Mouse (Mus musculus): Measurements from ENCODE around the gene Cyp20a1.
A peak's percentile ranks its signal among the peaks of the same experiment; 100 is the strongest.

Gene Cyp20a1

DNA sequence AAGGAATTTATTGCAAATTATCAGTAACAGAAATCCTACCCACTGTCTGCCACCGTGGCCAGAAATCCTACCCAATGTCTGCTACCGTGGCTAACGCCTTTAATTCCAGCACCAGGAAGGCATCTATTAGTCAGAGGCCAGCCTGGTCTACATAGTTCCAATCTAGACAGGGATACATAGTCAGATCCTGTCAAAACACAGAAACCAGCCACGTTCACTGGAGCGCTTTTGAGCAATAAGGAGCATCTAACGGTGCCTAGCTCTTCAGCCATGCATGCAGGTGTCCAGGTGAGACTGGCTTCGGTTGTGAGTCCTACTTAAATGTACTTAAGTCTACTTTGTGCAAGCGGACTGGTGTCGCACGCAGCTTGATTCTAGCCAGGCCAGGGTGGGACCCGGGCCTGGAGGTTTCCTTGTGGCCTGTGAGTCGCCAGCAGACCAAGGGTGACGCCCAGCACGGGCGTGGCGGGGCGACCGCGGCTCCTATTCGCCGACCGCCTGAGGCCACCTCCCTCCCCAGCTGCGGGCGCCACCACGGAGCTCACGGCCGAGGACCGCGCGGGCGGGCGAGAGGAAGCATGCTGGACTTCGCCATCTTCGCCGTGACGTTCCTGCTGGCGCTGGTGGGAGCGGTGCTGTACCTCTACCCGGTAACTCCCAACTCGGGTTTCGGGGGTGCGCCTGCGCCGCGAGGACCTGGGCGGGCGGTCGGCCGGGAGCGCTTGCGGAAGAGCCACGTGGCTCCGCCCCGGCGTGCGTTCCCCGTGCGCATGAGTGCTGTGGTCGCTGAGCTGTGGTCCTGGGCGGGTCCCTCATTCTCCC is at the start of gene Cyp20a1:
TSS of gene Cyp20a1 (plus strand) at position 516 of the 822 bp plus-strand sequence.
- peak; percentile 90 for DNase-seq

DNA sequence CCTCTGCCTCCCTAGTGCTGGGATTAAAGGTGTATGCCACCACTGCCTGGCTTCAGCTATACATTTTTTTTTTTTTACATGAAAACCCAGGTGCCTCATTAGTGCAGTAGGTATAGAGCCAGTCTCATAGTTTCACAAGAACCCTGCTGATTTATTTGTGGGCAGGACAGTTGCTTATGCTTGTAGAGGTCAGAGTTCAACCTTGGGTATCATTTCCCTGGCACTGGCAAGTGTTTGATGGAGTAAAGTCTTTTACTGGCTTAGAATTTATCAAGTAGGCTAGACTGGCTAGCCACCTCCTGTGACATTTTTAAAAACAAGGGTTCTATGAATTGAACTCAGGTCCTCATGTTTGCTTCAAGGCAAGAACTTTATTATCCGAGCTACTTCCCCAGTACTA is 49.2 kb upstream of the Cyp20a1 start:
- no peak for DNase-seq

DNA sequence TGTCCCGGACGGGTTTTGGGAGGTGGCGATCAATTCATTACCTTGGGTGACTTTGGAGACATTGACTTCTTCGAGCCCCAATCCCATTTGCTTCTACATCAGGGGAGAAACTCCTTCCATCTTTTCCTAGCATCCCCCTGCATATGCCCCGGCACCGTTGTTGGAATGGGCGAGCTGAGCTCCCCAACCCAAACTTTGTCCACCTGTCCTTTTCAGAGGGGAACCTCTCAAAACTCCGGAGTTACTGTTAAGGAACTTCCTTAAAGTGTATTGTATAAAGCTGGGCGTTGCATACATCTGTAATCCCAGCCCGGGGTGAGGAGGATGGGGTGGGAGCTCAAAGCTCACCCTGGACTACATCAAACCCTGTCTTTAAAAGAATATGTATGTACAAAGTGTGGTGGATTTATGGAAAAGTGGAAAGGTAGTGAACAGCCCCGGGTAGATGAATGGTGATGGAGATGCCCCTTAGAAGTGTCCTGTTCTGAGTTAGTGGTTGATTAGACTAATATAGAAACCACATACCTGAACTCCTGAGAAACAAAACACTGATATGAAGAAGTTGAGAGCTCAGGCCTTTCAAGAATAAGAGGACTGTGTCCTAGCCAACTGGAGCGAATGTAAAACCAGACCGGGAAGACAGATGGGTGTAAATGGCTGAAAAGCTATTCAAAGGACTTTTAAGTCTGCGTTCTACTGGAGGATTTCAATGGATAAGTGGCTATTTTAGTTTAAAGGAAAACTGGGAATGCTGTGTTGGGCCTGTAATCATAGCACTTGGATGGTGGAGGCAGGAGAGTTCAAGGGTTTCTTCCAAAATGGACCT is 720 bp downstream of the Cyp20a1 start:
- no peak for DNase-seq

DNA sequence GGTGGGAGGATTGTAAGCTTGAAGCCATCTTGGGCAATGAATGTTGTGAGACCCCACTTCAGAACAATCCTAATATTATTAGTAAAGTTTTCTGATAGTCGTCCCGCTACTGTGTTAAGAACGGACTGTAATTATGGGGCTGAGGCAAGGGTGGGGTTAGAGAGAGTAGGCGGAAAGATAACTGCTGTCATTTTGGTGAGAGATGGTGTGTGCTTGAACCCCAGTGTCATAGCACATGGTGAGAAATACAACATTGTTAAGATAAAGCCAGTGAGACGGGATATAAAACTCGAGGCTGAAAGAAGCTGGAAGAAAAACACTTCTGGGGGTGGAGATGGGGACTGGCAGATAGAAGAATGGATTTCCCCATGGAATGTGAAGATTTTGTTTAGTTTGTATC is 1.5 kb downstream of the Cyp20a1 start:
- no peak for DNase-seq

DNA sequence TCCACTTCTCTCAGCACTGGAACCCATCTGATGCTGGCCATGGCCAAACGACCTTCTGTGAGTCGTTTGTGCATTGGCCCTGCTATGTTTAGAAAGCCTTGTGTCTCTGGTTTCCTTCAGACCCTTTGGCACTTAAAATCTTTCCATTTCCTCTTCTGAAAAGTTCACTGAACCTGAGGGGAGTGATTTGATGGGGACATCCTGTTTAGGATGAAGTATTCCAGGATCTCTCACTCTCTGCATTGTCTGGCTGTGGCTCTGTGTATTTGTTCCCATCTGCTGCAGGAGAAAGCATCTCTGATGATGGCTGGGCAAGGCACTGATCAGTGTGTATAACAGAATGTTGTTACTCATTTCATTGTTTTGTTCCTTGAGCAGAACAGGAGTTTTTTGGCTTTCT is 2.6 kb downstream of the Cyp20a1 start:
- DNase-seq, result no peak

DNA sequence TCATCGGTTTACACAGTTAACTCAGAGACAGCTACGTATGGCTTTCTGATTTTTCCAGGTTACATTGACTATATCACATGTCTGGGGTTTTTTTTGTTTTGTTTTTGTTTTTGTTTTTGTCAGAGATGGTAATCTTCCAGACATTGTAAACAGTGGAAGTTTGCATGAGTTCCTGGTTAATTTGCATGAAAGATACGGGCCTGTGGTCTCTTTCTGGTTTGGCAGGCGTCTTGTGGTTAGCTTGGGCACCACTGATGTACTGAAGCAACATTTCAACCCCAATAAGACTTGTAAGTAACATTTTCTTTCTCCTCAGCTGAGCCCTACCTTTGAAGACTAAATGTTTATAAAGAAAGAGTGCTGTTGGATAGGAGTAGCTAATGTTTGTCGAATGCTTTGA is 9.7 kb downstream of the Cyp20a1 start:
- DNase-seq, result no peak

DNA sequence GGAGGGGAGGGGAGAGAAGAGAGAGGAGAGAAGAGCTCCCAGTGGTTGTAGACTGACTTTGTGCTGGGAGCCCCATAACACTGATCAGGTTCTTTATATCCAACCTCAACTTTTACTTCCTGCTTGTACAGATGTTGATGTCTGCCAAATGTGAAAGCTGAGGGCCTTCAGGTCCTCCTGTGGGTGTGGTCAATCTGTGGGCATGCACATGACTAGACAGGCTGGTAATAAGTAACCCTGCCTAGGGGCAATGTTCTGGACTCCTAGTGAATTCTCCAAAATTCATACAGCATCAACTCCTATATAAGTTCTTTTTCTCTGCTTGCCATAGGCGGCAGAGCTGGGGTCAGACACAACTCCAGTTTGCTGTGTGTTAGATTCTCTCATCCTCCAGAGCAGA is 18.5 kb downstream of the Cyp20a1 start:
- no peak for DNase-seq

DNA sequence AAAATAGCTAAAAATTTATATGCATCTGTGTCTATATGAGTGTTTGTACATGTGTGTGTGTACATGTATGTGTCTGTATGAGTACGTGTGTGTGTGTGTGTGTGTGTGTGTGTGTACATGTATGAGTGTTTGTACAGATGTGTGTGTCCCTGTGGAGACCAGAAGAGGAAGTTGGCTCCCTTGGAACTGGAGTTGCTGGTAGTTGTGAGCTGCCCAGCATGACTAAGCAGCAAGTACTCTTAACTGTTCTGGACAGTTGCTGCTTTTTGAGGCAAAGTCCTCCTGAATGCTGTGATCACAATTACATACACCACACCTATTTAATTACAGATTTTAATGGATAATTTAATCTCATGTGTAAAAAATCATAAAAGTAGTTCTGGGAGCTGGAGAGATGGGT is 33.4 kb downstream of the Cyp20a1 start:
- no peak for DNase-seq

DNA sequence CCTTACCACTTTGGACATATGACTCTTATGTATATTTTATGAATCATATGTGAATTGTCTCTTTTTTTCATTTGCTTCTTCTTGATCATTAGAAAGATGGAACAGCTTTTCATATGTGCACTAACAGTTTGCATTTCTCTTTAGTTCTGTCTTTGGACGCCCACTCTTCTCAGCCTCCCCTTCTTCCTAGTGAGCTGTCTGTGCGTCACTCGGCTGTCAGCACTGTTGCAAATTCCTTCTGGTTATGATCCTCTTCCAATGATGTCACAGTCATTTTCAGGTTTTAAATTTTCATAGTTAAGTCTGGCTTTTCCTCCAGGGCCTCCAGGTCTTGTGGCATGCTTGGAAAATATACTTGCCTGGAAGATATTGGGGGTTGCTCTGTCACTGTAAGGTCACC is 38.8 kb downstream of the Cyp20a1 start:
- DNase-seq, result no peak

DNA sequence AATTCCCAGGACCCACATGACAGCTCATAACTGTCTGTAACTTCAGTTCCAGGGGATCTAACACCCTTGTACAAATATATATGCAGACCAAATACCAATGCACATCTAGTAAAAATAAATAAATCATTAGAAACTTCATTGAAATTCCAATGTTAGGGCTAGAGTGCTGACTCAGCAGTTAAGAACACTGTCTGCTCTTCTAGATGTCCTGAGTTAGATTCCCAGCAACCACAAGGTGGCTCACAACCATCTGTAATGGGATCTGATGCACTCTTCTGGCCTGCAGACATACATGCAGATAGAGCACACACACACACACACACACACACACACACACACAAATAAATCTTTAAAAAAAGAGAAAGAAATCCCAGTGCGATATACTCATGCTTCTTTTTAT is 61.7 kb downstream of the Cyp20a1 start:
- DNase-seq, result no peak

DNA sequence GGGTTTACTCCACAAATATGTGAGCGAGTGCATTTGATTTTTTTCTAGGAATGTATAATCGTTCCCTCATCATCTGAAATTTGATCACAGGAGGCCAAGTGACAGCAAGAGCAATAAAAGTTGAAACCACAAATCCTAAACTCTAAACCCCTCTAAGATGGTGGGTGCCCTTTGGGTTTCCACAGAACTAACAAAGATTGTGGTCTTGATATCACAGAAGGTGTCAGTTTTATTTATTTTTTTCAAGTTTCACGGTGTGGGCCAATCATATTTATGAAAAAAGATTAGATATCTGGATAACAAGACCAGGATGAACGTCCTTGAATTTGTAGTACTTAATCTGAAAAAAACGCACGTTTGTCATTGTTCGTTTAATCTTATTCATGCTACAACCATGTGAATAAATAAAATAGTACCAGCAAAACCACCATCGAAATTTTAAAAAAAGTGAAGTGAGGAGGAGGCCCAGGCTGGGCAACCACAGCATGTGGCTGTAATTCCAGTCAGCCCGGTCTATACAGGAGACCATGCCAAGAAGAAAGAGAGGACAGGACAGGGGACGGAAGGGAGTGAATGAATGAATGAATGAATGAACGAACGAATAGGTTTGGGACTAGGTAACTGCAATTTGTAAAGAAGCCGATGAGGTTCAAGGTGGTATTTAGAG is 65.5 kb downstream of the Cyp20a1 start:
- DNase-seq, result no peak

DNA sequence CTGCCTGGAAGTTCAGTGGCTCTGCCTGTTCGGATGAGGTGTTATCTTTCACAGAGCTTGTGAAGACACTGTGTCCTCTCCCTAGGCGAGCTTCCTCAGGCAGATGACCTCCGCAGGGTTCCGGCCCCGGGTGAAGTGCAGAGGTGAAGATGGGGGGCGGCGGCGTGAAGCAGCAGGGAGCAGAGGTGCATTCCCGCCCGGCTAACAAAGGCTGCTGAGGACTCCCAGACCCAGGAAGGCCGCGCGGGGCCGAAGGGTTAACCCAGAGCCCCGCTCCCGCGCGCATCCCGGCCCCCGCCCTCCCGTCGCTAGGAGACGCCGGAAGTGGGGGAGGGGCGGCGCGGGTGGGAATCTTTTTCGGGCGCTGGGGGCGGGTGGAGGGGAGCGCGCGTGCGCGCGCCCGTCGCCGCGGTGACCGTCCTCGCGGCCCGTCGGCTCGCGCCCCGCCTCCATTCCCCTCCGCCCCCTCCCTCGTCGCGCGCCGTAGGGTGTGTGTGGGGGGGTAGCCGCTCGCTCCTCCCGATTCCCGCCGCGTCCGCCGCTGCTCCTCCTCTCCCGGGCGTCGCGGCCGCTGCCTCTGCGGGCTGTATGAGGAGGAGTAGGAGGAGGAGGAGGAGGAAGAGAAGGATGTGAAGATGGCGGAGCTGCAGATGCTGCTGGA is 66.2 kb downstream of the Cyp20a1 start, which contains the start of gene Abi2:
TSS of gene Abi2 (plus strand) at position 452 of the 661 bp plus-strand sequence.
- DNase-seq, result peak; percentile 89

DNA sequence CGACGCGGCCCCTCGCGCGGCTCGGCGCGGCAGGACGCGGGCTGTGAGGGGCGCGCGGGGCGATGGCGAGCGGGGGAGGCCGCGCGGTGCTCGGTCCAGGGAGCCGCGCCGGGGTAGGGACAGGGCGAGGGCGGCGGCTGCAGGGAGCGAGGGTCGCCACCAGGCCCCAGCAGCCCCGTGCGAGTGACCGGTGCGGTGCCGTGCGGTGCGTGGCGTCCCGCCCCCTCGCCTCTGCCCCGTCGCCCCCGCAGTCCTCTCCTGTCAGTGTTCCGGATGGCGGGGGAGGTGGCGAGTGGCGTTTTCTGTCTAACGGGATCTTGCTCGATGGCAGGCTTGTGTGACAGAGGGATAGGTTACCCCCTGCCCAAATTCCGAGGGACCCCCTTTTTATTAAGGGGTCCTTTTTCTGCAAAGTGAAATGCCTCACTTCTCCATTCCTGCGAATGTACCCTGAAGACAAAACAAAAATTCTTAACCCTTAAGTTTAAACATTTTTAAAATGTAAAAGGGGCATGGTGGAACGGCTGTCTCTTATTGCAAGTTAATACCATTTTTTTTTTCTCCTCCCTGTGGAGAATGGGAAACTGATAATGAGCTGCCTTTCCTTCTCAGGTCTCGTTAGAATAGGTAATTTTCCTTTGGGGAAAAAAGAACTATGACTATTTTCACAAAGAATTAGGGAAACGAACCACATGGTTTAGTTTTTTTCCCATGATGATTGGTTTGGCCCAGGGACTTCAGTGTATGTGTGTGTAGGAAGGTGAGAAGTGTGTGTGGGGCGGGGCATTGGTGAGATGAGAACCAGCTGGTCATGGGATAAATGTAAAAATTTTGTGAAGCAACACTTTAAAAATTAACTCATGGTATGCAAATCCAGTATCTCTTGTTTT is 67.0 kb downstream of the Cyp20a1 start:
- peak; percentile 61 for DNase-seq

DNA sequence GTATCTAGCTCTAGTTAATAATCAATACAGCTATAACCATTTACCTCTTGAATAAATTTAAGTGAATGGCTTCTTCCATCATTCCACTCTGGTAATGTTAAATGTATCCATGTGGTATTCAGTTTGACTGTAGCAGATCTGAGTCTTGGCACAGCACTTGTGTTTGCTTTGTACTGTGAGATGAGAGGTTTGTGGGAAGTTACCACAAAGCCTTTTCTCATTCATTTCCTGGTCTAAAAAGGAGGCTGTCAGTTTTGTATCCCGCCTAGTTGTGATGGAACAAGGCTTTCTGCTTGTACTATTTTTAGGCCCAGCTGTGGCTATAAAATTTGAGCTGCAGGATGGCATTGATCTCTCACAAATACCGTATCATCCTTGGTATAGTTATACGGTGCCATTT is 73.6 kb downstream of the Cyp20a1 start:
- DNase-seq, result no peak

DNA sequence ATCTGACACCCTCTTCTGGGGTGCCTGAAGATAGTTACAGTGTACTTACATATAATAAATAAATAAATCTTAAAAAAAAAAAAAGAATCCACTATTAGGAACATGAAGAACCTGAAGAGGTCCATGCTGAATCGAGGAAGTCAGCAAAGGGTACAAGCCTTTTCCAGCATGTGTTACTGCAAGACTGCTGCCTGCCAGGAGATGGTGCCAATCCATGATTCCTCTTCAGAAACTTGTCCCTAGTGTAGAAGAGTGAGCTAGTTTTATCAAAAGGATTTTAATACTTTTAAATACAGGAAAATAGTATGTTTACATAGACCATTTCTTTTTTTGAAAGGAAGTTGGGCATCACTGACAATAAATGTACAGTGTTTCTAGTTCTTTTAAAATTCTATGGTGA is 80.8 kb downstream of the Cyp20a1 start:
- DNase-seq, result no peak

DNA sequence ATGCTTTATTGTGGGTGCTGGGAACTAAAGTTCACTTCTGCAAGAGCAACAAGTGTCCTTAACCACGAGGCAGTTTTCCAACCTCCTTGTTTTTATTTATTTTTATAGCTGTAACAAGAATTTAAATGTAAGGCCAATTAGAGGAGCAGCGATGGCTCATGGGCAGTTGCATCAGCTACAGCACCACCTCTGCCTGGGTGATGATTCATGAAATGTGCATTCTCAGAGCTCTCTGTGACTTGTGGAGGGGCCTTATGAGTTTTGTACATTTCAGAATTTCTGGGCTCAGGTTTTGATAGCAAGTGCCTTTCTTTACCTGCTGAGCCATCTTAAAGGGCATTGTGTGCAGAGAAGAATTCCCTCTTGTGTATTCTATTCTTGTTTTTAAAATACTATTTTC is 85.2 kb downstream of the Cyp20a1 start:
- no peak for DNase-seq

DNA sequence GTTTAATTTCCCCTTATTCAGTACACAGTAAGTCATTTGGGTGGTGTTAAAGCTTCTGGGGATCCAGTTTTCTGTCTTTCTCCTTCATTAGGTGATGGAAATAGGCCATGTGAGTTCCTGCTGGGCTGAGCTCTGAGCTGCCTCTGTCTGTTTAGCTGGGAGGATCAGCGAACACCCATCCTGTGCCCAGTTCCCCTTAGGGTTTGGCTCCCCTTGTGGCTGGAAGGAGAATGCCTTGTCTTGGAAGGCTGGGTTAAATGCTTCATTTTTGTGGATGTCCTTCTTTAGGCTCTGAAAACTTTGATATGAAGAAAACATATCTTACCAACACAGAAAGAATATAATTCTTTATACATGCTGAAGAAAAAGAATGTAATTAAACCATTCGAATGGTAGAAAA is 85.8 kb downstream of the Cyp20a1 start:
- DNase-seq, result peak; percentile 32

DNA sequence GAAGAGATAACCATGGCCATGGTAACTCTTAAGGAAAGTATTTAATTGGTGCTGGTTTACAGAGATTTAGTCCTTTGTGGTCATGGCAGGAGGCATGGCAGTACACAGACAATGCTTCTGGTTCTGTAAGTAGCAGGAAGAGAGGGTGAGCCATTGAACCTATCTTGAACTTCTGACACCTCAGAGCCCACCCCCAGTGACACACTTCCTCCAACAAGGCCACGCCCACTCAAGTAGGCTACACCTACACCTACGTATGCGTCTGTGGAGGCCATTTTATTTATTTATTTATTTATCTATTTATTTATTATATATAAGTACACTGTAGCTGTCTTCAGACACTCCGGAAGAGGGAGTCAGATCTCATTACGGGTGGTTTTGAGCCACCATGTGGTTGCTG is 88.4 kb downstream of the Cyp20a1 start:
- no peak for DNase-seq

DNA sequence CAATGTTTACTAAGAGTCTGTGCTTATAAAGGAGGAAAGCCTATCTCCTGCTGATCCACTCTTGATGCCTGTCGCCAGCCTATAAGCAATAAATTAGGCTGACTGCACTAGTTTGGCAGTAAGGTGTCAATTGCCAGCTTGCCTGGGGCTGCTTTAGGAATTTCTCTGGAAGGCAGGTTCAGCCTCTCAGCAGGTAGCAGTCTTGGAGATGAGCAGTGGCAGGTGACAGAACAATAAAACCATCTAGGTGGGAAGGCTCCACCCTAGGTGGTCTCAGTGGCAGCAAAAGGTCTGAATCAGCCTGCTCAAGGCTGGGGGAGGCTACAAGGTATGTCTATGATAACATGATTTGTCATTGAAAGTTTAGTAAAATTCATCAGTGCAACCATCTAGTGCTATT is 89.4 kb downstream of the Cyp20a1 start:
- no peak for DNase-seq
